Mouse (Mus musculus) neural tube, embryonic 12.5 days (tissue): ENCODE results near the gene Zscan5b. TPM values are rescaled to one million over a fixed set of nuclear protein-coding genes. Genes with fewer than 3 reads are reported as not detected.
"Not testable (repeated sequence)": the region's sequence is repeated elsewhere in the genome, so short reads cannot be mapped to it uniquely, and the experiment has no call there.

ENCODE experiments used
- ATAC-seq: fragments of 200-750 bp; cut with Nextera tagmentation; 2 replicates; pipeline ENCODE4 v1.8.0; 2017; ENCODE audit warnings: low read depth, mild to moderate bottlenecking, moderate TSS enrichment, moderate library complexity; ENCODE audit not compliant: low FRiP score
- H3K27ac ChIP-seq: fragments of 300-500 bp; sonication (generic); 2 replicates; pipeline ENCODE4 v1.5.1; 2016
- H3K27me3 ChIP-seq: fragments of 300-500 bp; sonication (generic); replicated peaks from 2 replicates; pipeline ENCODE4 v1.6.1; 2016; ENCODE audit warnings: mild to moderate bottlenecking
- H3K36me3 ChIP-seq: fragments of 300-500 bp; sonication (generic); 2 replicates; pipeline ENCODE4 v1.6.1; 2016; ENCODE audit warnings: mild to moderate bottlenecking
- H3K4me1 ChIP-seq: fragments of 300-500 bp; sonication (generic); 2 replicates; pipeline ENCODE4 v1.6.1; 2016
- H3K4me2 ChIP-seq: fragments of 300-500 bp; sonication (generic); replicated peaks from 2 replicates; pipeline ENCODE4 v1.6.1; 2016; ENCODE audit warnings: mild to moderate bottlenecking
- H3K4me3 ChIP-seq: fragments of 300-500 bp; sonication (generic); 2 replicates; pipeline ENCODE4 v1.5.1; 2016
- H3K9ac ChIP-seq: fragments of 300-500 bp; sonication (generic); 2 replicates; pipeline ENCODE4 v1.6.1; 2016; ENCODE audit warnings: mild to moderate bottlenecking
- H3K9me3 ChIP-seq: fragments of 300-500 bp; sonication (generic); 2 replicates; pipeline ENCODE4 v1.6.1; 2016; ENCODE audit warnings: mild to moderate bottlenecking
- WGBS: fragments of 180-500 bp; shearing (Covaris S2); methylation state at CpG from one replicate; pipeline ENCODE4 v1.1.7; 2016; 5-methylcytosine and 5-hydroxymethylcytosine counted together
- polyA plus RNA-seq: library from polyadenylated mRNA; unstranded; fragments of >200 nt; fragmentation: Nextera tagmentation; extraction: Ambion mirVana; gene quantifications from 2 replicates; pipeline ENCODE4 v1.2.1, GENCODE M21; 2016

The Zscan5b gene
- polyA plus RNA-seq, 1 experiment from 2014 or later, result not detected

- H3K27ac ChIP-seq, result no peak overlapping the region
- no peaks in the 10 kb centered on the region for H3K27me3 ChIP-seq
- H3K9me3 ChIP-seq, result no peaks in the 10 kb centered on the region
- H3K9ac ChIP-seq, result no peak overlapping the region
- no peak overlapping the region for H3K4me3 ChIP-seq
- ATAC-seq, result peak; percentile 85
- H3K4me1 ChIP-seq, result no peaks in the 10 kb centered on the region
- whole genome bisulfite sequencing, result 17% methylated on average over 5 of the region's 5 CpGs
- H3K36me3 ChIP-seq, result peaks cover 15% of the 10 kb centered on the region
- H3K4me2 ChIP-seq, result no peak overlapping the region
These were observed 27.9 kb upstream of the Zscan5b start for GRCm38 (mm10) chr7:6194129-6194528.

GRCm38 (mm10) chr7:6195777-6196176, 26.3 kb upstream of the Zscan5b start:
- no peak for ATAC-seq
- H3K4me3 ChIP-seq, result no peak overlapping the region
- no peak overlapping the region for H3K27ac ChIP-seq
- no peak overlapping the region for H3K4me2 ChIP-seq
- H3K36me3 ChIP-seq, result no peaks in the 10 kb centered on the region
- 46% methylated on average over 2 of the region's 2 CpGs for WGBS
- H3K27me3 ChIP-seq, result no peaks in the 10 kb centered on the region
- H3K9me3 ChIP-seq, result 0 out of 2 replicates have a peak, but pooled peaks cover 9% of the 10 kb centered on the region
- no peaks in the 10 kb centered on the region for H3K4me1 ChIP-seq
- H3K9ac ChIP-seq, result no peak overlapping the region

GRCm38 (mm10) chr7:6196790-6197189, 25.3 kb upstream of the Zscan5b start, which contains the start of gene Galp:
Gene Galp (plus strand): TSS chr7:6197090.
- Histone ChIP-seq H3K27me3 (no peaks in the 10 kb centered on the region), H3K36me3 (no peaks in the 10 kb centered on the region), H3K9ac (no peak within 1 kb of the TSS), H3K4me3 (no peak within 1 kb of the TSS), H3K4me1 (no peaks in the 10 kb centered on the region), H3K27ac (no peak within 1 kb of the TSS), H3K9me3 (0 out of 2 replicates have a peak, but pooled peaks cover 9% of the 10 kb centered on the region), H3K4me2 (no peak within 1 kb of the TSS)
- ATAC-seq, result no peak
- 56% methylated on average over 3 of the region's 3 CpGs for WGBS

GRCm38 (mm10) chr7:6204200-6204599, 17.9 kb upstream of the Zscan5b start:
- no peak for ATAC-seq
- WGBS, result 85% methylated on average over 3 of the region's 3 CpGs
- H3K36me3 ChIP-seq, result no peaks in the 10 kb centered on the region

GRCm38 (mm10) chr7:6213144-6213543, 8.9 kb upstream of the Zscan5b start:
- ATAC-seq, result no peak
- H3K36me3 ChIP-seq, result no peaks in the 10 kb centered on the region
- H3K9me3 ChIP-seq, result peaks cover 4% of the 10 kb centered on the region; the same call in 1 of the 2 replicates
- H3K27me3 ChIP-seq, result no peaks in the 10 kb centered on the region
- no peak overlapping the region for H3K4me3 ChIP-seq
- H3K9ac ChIP-seq, result no peak overlapping the region
- WGBS, result 50% methylated on average over 5 of the region's 5 CpGs
- no peaks in the 10 kb centered on the region for H3K4me1 ChIP-seq
- no peak overlapping the region for H3K4me2 ChIP-seq
- H3K27ac ChIP-seq, result no peak overlapping the region

More at GRCm38 (mm10) chr7:6204200-6204599, 17.9 kb upstream of the Zscan5b start:
- no peaks in the 10 kb centered on the region for H3K4me1 ChIP-seq
- H3K4me3 ChIP-seq, result no peak overlapping the region
- H3K9ac ChIP-seq, result no peak overlapping the region
- H3K4me2 ChIP-seq, result no peak overlapping the region
- no peak overlapping the region for H3K27ac ChIP-seq
- H3K9me3 ChIP-seq, result peaks cover 9% of the 10 kb centered on the region; the same call in 1 of the 2 replicates
- no peaks in the 10 kb centered on the region for H3K27me3 ChIP-seq

GRCm38 (mm10) chr7:6214691-6215090, 7.4 kb upstream of the Zscan5b start:
- not testable (repeated sequence) for H3K4me3 ChIP-seq, H3K36me3 ChIP-seq, H3K9ac ChIP-seq, H3K27ac ChIP-seq, H3K4me1 ChIP-seq, H3K4me2 ChIP-seq, ATAC-seq, H3K9me3 ChIP-seq, H3K27me3 ChIP-seq
- 82% methylated on average over 4 of the region's 4 CpGs for WGBS

- Histone ChIP-seq H3K27ac (no peak overlapping the region), H3K9me3 (no peaks in the 10 kb centered on the region), H3K9ac (no peak overlapping the region), H3K27me3 (no peaks in the 10 kb centered on the region), H3K4me1 (no peaks in the 10 kb centered on the region), H3K36me3 (no peaks in the 10 kb centered on the region), H3K4me2 (no peak overlapping the region), H3K4me3 (no peak overlapping the region)
- 54% methylated on average over 3 of the region's 3 CpGs for WGBS
- no peak for ATAC-seq
These were observed 1.9 kb upstream of the Zscan5b start for GRCm38 (mm10) chr7:6220147-6220546.

GRCm38 (mm10) chr7:6228491-6228890, 6.4 kb downstream of the Zscan5b start:
- H3K9ac ChIP-seq, H3K36me3 ChIP-seq, H3K9me3 ChIP-seq, ATAC-seq, H3K4me3 ChIP-seq, H3K4me2 ChIP-seq, H3K27ac ChIP-seq, H3K4me1 ChIP-seq, H3K27me3 ChIP-seq: not testable (repeated sequence)
- 64% methylated on average over 8 of the region's 8 CpGs for WGBS

- no peak overlapping the region for H3K4me3 ChIP-seq
- ATAC-seq, result no peak
- H3K9me3 ChIP-seq, result no peaks in the 10 kb centered on the region
- H3K27me3 ChIP-seq, result no peaks in the 10 kb centered on the region
- H3K4me2 ChIP-seq, result no peak overlapping the region
- H3K4me1 ChIP-seq, result no peaks in the 10 kb centered on the region
- H3K27ac ChIP-seq, result no peak overlapping the region
- 57% methylated on average over 11 of the region's 11 CpGs for WGBS
- no peak overlapping the region for H3K9ac ChIP-seq
- H3K36me3 ChIP-seq, result no peaks in the 10 kb centered on the region
These were observed 17.7 kb downstream of the Zscan5b start for GRCm38 (mm10) chr7:6239787-6240186.

- WGBS, result 21% methylated on average over 1 of the region's 1 CpGs
- H3K27ac ChIP-seq, H3K4me1 ChIP-seq, H3K36me3 ChIP-seq, H3K9me3 ChIP-seq, H3K9ac ChIP-seq, H3K4me2 ChIP-seq, H3K27me3 ChIP-seq, ATAC-seq, H3K4me3 ChIP-seq: not testable (repeated sequence)
These were observed 18.9 kb downstream of the Zscan5b start for GRCm38 (mm10) chr7:6240841-6241425.

- Histone ChIP-seq H3K4me3 (no peak overlapping the region), H3K27ac (no peak overlapping the region), H3K4me1 (no peaks in the 10 kb centered on the region), H3K27me3 (no peaks in the 10 kb centered on the region), H3K9me3 (no peaks in the 10 kb centered on the region), H3K36me3 (no peaks in the 10 kb centered on the region), H3K9ac (no peak overlapping the region), H3K4me2 (no peak overlapping the region)
- 53% methylated on average over 11 of the region's 11 CpGs for WGBS
- no peak for ATAC-seq
These were observed 22.5 kb downstream of the Zscan5b start for GRCm38 (mm10) chr7:6244361-6245292.

- H3K27me3 ChIP-seq, result no peaks in the 10 kb centered on the region
- H3K9me3 ChIP-seq, result 0 out of 2 replicates have a peak, but pooled peaks cover 7% of the 10 kb centered on the region
- no peak within 1 kb of the TSS for H3K27ac ChIP-seq
- no peak within 1 kb of the TSS for H3K9ac ChIP-seq
- ATAC-seq, result no peak
- 82% methylated on average over 6 of the region's 6 CpGs for WGBS
- H3K36me3 ChIP-seq, result no peaks in the 10 kb centered on the region
- no peak within 1 kb of the TSS for H3K4me3 ChIP-seq
- H3K4me2 ChIP-seq, result no peak within 1 kb of the TSS
- H3K4me1 ChIP-seq, result no peaks in the 10 kb centered on the region
These were observed 30.3 kb downstream of the Zscan5b start, which contains the start of gene Epp13 for GRCm38 (mm10) chr7:6252410-6252809. Gene Epp13 (plus strand): TSS chr7:6252710.
